Mouse (Mus musculus): ENCODE measurements around the gene Ntn5. TPM values are rescaled to one million over a fixed set of nuclear protein-coding genes. Genes with fewer than 3 reads are reported as not detected.

Ntn5 gene
- polyA plus RNA-seq, 1 experiment, result 0.10 TPM

GRCm38 (mm10) chr7:45721642-45722347 lies 38.0 kb downstream of the Ntn5 start:
- DNase-seq, result peak; percentile 30 to 46
- H3K27me3 ChIP-seq (ENCODE audit: control insufficient read depth, insufficient read depth, low read length), result no peaks in the 10 kb centered on the region
- peaks cover 14% of the 10 kb centered on the region for H3K4me1 ChIP-seq (ENCODE audit: control insufficient read depth, insufficient read depth, low read length)
- H3K27ac ChIP-seq (ENCODE audit: insufficient read depth, low read length), result no peak overlapping the region
- 17% methylated on average over 13 of the region's 13 CpGs for WGBS
- H3K4me3 ChIP-seq (replicated peaks; ENCODE audit: insufficient read depth, low read depth, low read length), result no peak overlapping the region
- no peak for TF ChIP-seq CTCF (IDR thresholded peaks at IDR 0.05; ENCODE audit: borderline replicate concordance, insufficient read depth, low read depth, low read length)
- no peak for TF ChIP-seq POLR2A (IDR thresholded peaks at IDR 0.05; ENCODE audit: borderline replicate concordance, insufficient read depth, low read length)

GRCm38 (mm10) chr7:45722348-45722713 lies 38.5 kb downstream of the Ntn5 start:
- Histone ChIP-seq H3K4me3 (replicated peaks; ENCODE audit: insufficient read depth, low read depth, low read length) (no peak overlapping the region), H3K27ac (ENCODE audit: insufficient read depth, low read length) (no peak overlapping the region), H3K4me1 (ENCODE audit: control insufficient read depth, insufficient read depth, low read length) (peaks cover 14% of the 10 kb centered on the region), H3K27me3 (ENCODE audit: control insufficient read depth, insufficient read depth, low read length) (no peaks in the 10 kb centered on the region)
- DNase-seq, result peak; percentile 49 to 59
- TF ChIP-seq CTCF (IDR thresholded peaks at IDR 0.05; ENCODE audit: borderline replicate concordance, insufficient read depth, low read depth, low read length), result 0 out of 2 replicates have a peak, but pooled peaks have one; percentile 5
- TF ChIP-seq POLR2A (IDR thresholded peaks at IDR 0.05; ENCODE audit: borderline replicate concordance, insufficient read depth, low read length), result no peak
- 28% methylated on average over 13 of the region's 13 CpGs for WGBS

- Histone ChIP-seq H3K4me3 (replicated peaks; ENCODE audit: insufficient read depth, low read depth, low read length) (no peak overlapping the region), H3K27ac (ENCODE audit: insufficient read depth, low read length) (no peak overlapping the region), H3K27me3 (ENCODE audit: control insufficient read depth, insufficient read depth, low read length) (no peaks in the 10 kb centered on the region), H3K4me1 (ENCODE audit: control insufficient read depth, insufficient read depth, low read length) (peaks cover 14% of the 10 kb centered on the region)
- no peak for TF ChIP-seq CTCF (IDR thresholded peaks at IDR 0.05; ENCODE audit: borderline replicate concordance, insufficient read depth, low read depth, low read length)
- TF ChIP-seq POLR2A (IDR thresholded peaks at IDR 0.05; ENCODE audit: borderline replicate concordance, insufficient read depth, low read length), result no peak
- DNase-seq, result no peak
- 84% methylated on average over 4 of the region's 4 CpGs for WGBS
Observed at GRCm38 (mm10) chr7:45723301-45723700, 39.5 kb downstream of the Ntn5 start.

GRCm38 (mm10) chr7:45723781-45724180 lies 40.0 kb downstream of the Ntn5 start:
- no peak for TF ChIP-seq POLR2A (IDR thresholded peaks at IDR 0.05; ENCODE audit: borderline replicate concordance, insufficient read depth, low read length)
- no peak for TF ChIP-seq CTCF (IDR thresholded peaks at IDR 0.05; ENCODE audit: borderline replicate concordance, insufficient read depth, low read depth, low read length)
- H3K4me1 ChIP-seq (ENCODE audit: control insufficient read depth, insufficient read depth, low read length), result peaks cover 14% of the 10 kb centered on the region
- H3K4me3 ChIP-seq (replicated peaks; ENCODE audit: insufficient read depth, low read depth, low read length), result no peak overlapping the region
- no peaks in the 10 kb centered on the region for H3K27me3 ChIP-seq (ENCODE audit: control insufficient read depth, insufficient read depth, low read length)
- no peak overlapping the region for H3K27ac ChIP-seq (ENCODE audit: insufficient read depth, low read length)
- WGBS, result 94% methylated on average over 14 of the region's 14 CpGs
- DNase-seq, result no peak

GRCm38 (mm10) chr7:45725151-45725550 lies 41.3 kb downstream of the Ntn5 start:
- Histone ChIP-seq H3K27me3 (ENCODE audit: control insufficient read depth, insufficient read depth, low read length) (no peaks in the 10 kb centered on the region), H3K27ac (ENCODE audit: insufficient read depth, low read length) (no peak overlapping the region), H3K4me3 (replicated peaks; ENCODE audit: insufficient read depth, low read depth, low read length) (no peak overlapping the region), H3K4me1 (ENCODE audit: control insufficient read depth, insufficient read depth, low read length) (0 out of 2 replicates have a peak, but pooled peaks cover 8% of the 10 kb centered on the region)
- DNase-seq, result no peak
- TF ChIP-seq CTCF (IDR thresholded peaks at IDR 0.05; ENCODE audit: borderline replicate concordance, insufficient read depth, low read depth, low read length) (no peak), POLR2A (IDR thresholded peaks at IDR 0.05; ENCODE audit: borderline replicate concordance, insufficient read depth, low read length) (no peak)
- 57% methylated on average over 9 of the region's 9 CpGs for WGBS

GRCm38 (mm10) chr7:45725713-45726112 lies 41.9 kb downstream of the Ntn5 start, which contains the start of gene Spaca4:
Gene Spaca4, minus strand, starts transcription at chr7:45725813.
- 83% methylated on average over 11 of the region's 11 CpGs for WGBS
- DNase-seq, result no peak
- H3K27me3 ChIP-seq (ENCODE audit: control insufficient read depth, insufficient read depth, low read length), result no peaks in the 10 kb centered on the region
- no peak within 1 kb of the TSS for H3K4me3 ChIP-seq (replicated peaks; ENCODE audit: insufficient read depth, low read depth, low read length)
- H3K4me1 ChIP-seq (ENCODE audit: control insufficient read depth, insufficient read depth, low read length), result 0 out of 2 replicates have a peak, but pooled peaks cover 8% of the 10 kb centered on the region
- TF ChIP-seq CTCF (IDR thresholded peaks at IDR 0.05; ENCODE audit: borderline replicate concordance, insufficient read depth, low read depth, low read length), result no peak
- no peak for TF ChIP-seq POLR2A (IDR thresholded peaks at IDR 0.05; ENCODE audit: borderline replicate concordance, insufficient read depth, low read length)
- no peak within 1 kb of the TSS for H3K27ac ChIP-seq (ENCODE audit: insufficient read depth, low read length)

GRCm38 (mm10) chr7:45726419-45726818 lies 42.6 kb downstream of the Ntn5 start:
- H3K4me3 ChIP-seq (replicated peaks; ENCODE audit: insufficient read depth, low read depth, low read length), result no peak overlapping the region
- no peaks in the 10 kb centered on the region for H3K27me3 ChIP-seq (ENCODE audit: control insufficient read depth, insufficient read depth, low read length)
- 91% methylated on average over 10 of the region's 10 CpGs for WGBS
- H3K4me1 ChIP-seq (ENCODE audit: control insufficient read depth, insufficient read depth, low read length), result 0 out of 2 replicates have a peak, but pooled peaks cover 6% of the 10 kb centered on the region
- no peak overlapping the region for H3K27ac ChIP-seq (ENCODE audit: insufficient read depth, low read length)
- no peak for DNase-seq
- no peak for TF ChIP-seq POLR2A (IDR thresholded peaks at IDR 0.05; ENCODE audit: borderline replicate concordance, insufficient read depth, low read length)
- TF ChIP-seq CTCF (IDR thresholded peaks at IDR 0.05; ENCODE audit: borderline replicate concordance, insufficient read depth, low read depth, low read length), result no peak

GRCm38 (mm10) chr7:45727625-45728024 lies 43.8 kb downstream of the Ntn5 start:
- TF ChIP-seq CTCF (IDR thresholded peaks at IDR 0.05; ENCODE audit: borderline replicate concordance, insufficient read depth, low read depth, low read length), result no peak
- no peak for TF ChIP-seq POLR2A (IDR thresholded peaks at IDR 0.05; ENCODE audit: borderline replicate concordance, insufficient read depth, low read length)
- no peak overlapping the region for H3K4me3 ChIP-seq (replicated peaks; ENCODE audit: insufficient read depth, low read depth, low read length)
- no peaks in the 10 kb centered on the region for H3K4me1 ChIP-seq (ENCODE audit: control insufficient read depth, insufficient read depth, low read length)
- no peaks in the 10 kb centered on the region for H3K27me3 ChIP-seq (ENCODE audit: control insufficient read depth, insufficient read depth, low read length)
- H3K27ac ChIP-seq (ENCODE audit: insufficient read depth, low read length), result no peak overlapping the region
- no peak for DNase-seq
- WGBS, result 80% methylated on average over 3 of the region's 3 CpGs

Measured in cerebellum, adult 2 months (tissue).